Mouse (Mus musculus) thymus, postnatal 14 days (tissue): ENCODE measurements around the gene Garnl3.
"Not testable (repeated sequence)": the region's sequence is repeated elsewhere in the genome, so short reads cannot be mapped to it uniquely, and the experiment has no call there.

ENCODE experiments used
- DNase-seq: peaks from one replicate; pipeline ENCODE4 v3.0.0; 2021

Garnl3 gene

DNA sequence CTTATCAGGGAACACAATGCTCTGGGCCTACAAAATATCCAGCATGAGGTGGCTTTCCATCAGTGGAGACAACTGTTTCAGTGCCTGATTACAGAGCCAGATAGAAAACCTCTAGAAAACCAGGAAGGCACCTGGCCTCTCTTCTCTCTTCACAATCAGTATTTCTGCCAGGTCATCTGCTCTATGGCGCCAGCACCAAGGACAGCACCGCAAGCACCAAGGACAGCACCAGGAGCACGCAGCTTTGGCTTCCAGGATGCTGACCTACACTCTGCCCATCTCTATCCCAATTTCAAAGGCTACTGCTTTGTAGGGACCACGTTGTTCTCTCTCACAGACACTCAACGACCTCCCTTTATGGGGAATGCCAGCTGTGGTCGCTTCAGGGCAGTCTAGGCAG lies 113.4 kb downstream of the Garnl3 start:
- DNase-seq, result peak; percentile 59

DNA sequence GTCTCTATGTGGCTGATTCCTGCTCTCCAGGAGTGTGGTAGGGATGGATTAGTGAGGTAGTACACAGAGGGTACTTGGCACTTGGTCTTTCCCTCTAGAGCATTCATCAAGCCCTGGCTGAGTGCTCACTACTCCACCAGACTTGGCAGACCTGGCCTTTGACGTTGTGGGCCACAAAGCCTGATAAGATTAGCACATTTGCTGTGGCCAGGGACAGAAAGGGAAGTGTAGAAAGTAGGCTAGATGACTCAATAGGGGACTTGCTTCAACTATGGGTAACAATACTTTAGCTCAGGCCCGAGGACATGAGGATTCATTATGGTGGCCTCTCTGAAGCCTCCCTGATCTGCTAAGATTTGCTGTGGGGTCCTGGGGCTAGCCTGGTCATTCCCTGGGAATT lies 114.3 kb downstream of the Garnl3 start:
- no peak for DNase-seq

- no peak for DNase-seq
These were observed 116.6 kb downstream of the Garnl3 start for GRCm38 (mm10) chr2:33014877-33015276.

DNA sequence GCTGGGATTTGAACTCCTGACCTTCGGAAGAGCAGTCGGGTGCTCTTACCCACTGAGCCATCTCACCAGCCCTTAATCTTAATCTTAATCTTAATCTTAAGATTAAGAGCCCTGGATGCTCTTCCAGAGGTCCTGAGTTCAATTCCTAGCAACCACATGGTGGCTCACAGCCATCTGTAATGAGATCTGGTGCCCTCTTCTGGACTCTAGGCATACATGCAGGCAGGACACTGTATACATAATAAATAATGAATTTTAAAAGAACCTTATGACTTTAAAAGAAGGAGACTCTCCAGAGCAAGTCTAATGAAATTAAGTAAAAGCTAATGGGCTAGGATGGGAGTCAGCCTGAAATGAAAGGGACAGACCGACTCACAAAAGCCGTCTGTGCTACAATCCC lies 122.4 kb downstream of the Garnl3 start:
- not testable (repeated sequence) for DNase-seq

- DNase-seq, result no peak
These were observed 126.4 kb downstream of the Garnl3 start for GRCm38 (mm10) chr2:33005041-33005440.

GRCm38 (mm10) chr2:33002144-33002543 lies 129.3 kb downstream of the Garnl3 start:
- no peak for DNase-seq

GRCm38 (mm10) chr2:32999752-33000151 lies 131.7 kb downstream of the Garnl3 start:
- no peak for DNase-seq

DNA sequence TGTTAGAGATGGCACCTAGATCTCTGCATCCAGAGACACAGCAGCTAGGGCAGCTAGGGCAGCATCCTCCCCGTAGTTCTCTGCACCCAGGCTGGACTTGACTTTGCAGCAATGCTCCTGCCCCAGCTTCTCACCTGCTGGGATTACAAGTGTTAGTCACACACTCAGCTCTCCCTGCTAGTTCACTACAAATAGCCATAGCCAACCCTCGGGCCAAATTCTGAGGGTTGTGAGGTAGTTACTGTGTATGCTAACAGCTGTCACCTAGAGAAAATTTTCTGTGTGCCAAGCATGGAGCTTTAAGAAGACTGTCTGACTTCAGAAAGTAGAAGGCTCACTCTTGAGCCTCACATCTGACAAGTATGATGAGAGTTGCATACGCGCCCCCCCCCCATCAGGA lies 133.7 kb downstream of the Garnl3 start:
- DNase-seq, result no peak

DNA sequence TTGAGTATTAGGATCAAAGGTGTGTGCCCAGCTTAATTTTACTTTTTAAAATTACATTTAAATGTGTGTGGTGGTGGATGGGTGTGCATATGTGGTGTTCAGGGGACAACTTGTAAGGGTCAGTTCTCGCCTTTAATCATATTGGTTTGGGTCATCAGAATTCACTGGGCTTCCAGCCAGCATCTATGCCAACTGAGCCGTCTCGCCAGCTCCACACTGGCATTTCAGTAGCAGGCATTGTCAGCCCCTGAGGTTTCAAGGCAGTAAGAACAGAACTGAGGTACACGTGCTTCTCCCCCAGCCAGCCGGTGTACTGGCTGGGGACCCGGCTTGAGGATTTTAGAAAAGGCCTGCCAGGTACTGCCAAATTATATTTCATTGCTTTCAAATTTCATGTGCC lies 134.4 kb downstream of the Garnl3 start:
- DNase-seq, result no peak

DNA sequence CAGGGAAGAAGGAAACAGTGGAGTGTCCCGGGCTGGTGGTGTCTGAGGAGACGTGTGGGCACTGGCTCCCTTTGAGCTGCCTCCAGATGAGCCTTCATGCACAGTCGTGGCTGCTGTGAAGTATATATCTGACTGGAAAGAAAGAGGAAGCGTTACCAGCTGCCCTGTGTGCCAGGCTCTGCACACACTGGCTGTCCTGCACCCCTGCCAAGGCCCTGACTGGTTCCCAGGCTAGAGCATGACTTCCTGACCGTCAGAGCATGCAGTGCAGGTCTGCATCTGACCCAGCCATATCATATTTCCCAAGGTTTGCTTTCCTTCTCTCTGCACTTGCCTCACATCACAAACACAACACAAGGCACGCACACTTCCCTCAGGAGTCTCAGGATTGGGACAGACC lies 139.3 kb downstream of the Garnl3 start:
- DNase-seq, result no peak

- DNase-seq, result peak; percentile 46
These were observed 141.2 kb downstream of the Garnl3 start for GRCm38 (mm10) chr2:32990167-32990832.

DNA sequence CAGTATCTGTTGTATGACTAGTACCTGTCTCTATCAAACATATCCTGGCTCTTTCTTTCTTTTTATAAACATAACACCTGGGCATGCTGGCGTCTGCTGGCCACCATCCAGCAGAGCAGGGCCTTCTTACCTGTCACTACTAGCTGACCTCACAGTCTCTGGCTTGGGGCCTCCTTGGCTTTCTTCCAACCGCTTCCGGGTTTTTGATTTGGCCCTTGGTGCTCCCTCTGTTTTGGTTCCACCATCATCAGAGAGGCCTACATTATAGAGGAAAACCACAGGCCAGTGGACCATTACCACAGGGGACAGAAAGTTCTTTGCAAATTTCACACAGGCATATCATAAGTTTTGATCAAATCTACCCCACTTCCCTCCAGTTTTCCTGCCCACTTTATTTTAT lies 142.1 kb downstream of the Garnl3 start:
- DNase-seq, result no peak

GRCm38 (mm10) chr2:32985844-32986243 lies 145.6 kb downstream of the Garnl3 start:
- DNase-seq, result no peak

DNA sequence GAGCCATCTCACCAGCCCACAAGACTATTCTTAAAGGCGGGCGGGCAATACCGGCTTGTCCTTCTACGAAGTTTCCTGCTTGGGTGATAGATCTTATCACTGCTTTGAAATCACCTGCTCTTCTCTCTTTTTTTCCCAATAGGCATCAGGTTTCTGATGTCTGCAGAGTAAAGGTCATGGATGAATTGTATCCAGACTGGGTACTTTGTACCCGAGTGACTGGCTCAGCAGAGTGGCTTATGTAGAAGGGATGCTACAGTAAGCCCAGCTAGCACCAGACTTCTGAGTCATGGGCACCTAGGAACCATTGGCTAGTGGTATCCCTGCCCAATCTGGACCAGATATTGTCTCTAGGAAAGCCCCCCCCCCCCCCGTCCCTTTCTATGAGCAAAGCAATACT lies 147.8 kb downstream of the Garnl3 start:
- no peak for DNase-seq

- no peak for DNase-seq
These were observed 148.8 kb downstream of the Garnl3 start for GRCm38 (mm10) chr2:32982700-32983099.

DNA sequence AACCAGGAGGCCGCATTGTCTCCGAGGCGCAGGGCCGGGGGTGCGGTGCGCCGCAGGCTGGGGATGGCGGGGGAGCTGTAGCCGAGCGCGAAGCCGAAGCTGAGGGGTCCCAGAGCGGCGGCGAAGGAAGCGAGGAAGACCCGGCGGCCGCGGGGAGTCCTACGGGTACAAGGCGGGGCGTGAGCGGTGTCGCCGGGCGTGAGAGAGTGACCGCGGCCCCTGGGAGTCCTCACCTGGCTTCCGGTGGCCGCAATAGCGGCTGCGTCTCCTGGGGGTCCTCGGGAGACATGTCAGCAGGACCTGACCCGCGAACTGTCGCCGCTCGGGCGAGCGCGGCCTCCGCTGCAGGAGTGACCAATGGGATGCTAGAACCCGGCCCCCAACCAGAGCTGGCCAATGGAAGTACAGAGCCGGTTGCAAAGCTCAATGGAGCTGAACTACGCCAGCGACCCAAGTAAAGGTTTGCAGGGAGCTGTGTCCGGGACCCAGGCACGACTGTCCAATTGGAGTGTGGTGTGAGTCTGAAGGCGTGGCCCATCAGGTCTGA lies 149.7 kb downstream of the Garnl3 start, which contains the start of gene Slc2a8:
Slc2a8 (minus strand) TSS at position 359 of the 547 bp plus-strand sequence.
- peak; percentile 79 for DNase-seq

GRCm38 (mm10) chr2:32981281-32981680 lies 150.2 kb downstream of the Garnl3 start:
- DNase-seq, result no peak

DNA sequence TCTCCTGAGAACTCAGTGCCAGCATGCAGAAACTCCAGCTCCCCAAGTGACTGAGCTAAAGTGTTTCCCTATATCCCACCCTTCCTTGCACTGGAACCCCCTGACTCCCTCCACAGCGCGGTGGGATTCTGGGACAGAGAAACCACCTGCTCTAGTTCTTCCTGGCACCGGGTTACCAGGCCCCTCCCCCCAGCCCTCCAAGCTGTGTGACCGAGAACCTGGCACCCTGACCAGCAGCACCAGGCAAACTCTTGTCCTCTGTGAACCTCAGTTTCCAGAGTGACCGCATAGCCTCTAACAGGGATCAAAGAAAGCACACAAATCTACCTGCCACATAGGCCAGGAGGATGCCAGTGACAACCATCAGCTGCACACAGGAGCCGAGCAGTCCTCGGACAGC lies 151.8 kb downstream of the Garnl3 start:
- no peak for DNase-seq

DNA sequence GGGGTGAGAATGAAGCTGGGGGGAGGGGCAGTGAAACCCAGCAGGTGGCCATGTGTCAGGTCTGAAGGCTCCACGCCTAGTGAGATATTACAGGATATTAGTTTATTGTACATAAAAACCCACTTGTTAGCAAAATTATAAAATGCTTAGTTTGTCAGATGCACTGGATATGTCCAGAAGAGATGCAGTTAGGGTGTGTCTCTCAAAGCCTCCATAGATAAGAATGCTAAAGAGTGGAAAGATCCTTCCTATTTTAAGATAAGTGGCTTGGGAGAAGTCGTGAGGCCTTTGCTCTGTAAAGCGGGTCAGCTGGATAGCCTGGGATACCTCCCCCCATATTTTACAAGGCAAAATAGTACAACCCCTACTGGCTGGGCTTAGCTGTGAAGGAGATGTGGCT lies 152.8 kb downstream of the Garnl3 start:
- no peak for DNase-seq

GRCm38 (mm10) chr2:32977114-32977513 lies 154.3 kb downstream of the Garnl3 start:
- DNase-seq, result no peak

DNA sequence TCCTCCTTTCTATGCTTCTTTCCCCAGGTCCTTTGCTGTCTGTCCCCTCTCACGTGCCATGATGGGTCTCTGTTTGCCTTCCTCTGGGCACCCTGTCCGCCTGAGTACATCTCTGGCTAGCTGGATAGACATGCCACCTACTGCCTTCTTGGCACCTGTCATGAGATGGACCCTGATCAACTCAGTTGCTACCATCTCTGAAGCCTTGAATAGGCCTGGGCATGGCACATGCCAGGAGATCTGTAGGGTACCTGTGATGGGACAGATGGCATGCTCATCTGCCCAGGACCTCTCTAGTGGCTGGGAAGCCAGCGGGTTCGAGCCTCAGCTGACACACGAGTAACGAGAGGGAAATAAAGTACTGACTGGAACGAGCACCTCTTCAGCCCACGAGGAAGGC lies 157.2 kb downstream of the Garnl3 start:
- DNase-seq, result no peak

DNA sequence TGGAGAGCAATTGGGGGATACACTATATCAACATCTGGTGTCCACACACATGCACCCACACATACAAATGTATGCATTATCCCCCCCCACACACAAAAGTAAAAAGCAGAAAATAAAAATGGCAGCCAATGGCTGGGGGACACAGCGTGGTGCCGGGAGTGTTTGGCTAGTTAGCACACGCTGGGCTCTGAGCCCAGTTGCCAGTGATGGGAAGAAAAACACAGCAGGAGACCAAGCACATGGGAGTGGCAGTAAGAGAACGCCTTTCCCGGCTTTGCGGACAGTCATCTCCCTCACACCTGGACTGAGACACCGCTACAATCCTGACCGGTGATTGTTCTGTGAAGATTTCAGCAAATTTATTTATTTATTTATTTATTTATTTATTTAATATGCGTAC lies 160.2 kb downstream of the Garnl3 start:
- no peak for DNase-seq

DNA sequence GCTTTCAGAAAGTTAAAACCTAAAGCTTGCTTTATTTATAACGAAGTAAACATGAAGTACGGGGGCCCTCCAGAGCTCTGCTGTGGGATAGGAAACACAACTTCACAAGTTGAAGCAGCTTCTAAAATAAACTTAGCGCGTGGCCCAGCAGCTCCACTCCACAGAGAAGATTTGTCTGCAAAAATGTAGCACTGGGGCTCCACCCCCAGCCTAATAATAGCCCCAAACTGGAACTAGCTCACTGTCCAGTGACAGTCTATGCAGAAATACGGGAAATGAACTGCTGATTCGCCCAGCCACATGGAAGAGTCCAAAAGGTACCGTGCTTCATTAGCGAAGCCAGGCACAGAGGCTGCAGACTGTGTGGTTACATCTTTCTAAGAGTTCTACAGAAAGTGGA lies 162.1 kb downstream of the Garnl3 start:
- DNase-seq, result no peak

DNA sequence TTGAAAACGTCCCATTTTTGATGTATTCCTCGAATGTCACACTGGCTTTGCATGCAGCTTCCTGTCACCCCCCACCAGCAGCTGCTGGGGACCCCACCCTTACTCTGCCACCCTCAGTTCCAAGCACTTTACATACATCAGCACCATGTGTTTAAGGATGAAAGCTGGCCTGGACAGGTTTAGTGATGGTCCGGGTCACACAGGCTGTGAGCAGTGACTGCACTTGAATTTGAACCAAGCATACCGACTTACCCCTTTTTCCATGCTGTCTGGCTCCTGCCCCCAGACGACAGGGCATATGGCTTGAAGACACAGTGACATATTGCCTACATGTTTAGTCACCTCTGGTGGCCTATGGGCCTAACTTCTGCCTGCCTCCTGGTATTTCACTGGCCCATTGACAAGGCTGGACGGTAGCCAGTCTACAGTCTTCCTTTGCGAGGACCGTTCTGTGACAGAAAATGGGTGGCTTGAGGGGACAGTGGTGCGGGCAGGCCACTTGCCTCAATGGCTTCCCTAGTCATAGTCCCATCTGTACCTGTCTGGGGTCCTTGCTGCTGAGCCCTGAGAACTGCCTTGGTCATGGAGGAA lies 163.3 kb downstream of the Garnl3 start:
- DNase-seq, result no peak
